Mouse (Mus musculus) gastrocnemius, postnatal 25 days (tissue): ENCODE results near the gene Ano6. TPM values are rescaled to one million over a fixed set of nuclear protein-coding genes. Genes with fewer than 3 reads are reported as not detected.

Experiments
- DNase-seq: peaks from one replicate; pipeline ENCODE4 v3.0.0; 2022
- total RNA-seq, 2 experiments: library from RNA; stranded (reverse); gene quantifications; 1 replicate in 1 of 2; 2 replicates in 1 of 2; pipeline ENCODE4 v1.2.3; 2021

Ano6 gene
- total RNA-seq, 2 experiments from 2014 or later = 39.5 to 39.6 TPM

GRCm38 (mm10) chr15:95890368-95890767 lies 99.7 kb downstream of the Ano6 start:
- DNase-seq = no peak

GRCm38 (mm10) chr15:95892171-95892570 lies 101.5 kb downstream of the Ano6 start:
- DNase-seq = no peak

DNA sequence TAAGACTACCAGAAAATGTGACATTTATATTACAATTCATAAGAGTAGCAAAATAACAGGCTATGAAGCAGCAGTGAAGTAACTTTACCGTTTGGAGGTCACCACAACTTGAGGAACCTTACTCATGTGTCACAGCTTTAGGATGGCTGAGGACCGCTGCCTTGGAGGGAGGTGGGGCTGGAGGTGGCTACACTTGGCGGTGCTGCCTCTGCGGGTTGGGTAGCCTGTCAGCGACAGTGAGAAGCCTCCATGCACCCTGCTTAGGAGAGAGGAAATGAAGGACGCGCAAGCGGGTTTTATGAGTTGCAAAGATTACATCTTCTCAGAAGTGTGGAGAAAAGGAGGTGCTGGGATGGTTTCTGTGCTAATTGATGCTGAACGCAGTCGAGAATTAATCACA lies 102.3 kb downstream of the Ano6 start:
- no peak for DNase-seq

GRCm38 (mm10) chr15:95895699-95896098 lies 105.1 kb downstream of the Ano6 start:
- no peak for DNase-seq

DNA sequence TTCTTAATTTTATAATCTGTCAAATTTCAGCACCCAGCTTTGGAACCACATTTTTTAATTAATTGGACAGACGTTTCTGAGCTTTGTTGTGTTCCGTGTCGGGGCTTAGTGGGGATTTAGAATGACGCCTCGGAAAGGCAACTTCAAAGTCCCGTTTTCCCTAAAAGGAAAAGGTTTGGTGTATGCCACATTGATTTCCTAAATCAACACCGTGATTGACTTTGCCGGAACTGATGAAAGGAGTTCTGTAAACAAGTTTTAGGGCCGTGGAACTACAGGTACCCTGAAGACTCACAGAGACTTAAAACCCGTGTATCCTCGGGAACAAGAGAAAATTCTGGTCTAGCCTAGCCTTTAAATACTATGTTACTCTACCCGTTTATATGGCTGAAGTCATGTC lies 107.0 kb downstream of the Ano6 start:
- no peak for DNase-seq

DNA sequence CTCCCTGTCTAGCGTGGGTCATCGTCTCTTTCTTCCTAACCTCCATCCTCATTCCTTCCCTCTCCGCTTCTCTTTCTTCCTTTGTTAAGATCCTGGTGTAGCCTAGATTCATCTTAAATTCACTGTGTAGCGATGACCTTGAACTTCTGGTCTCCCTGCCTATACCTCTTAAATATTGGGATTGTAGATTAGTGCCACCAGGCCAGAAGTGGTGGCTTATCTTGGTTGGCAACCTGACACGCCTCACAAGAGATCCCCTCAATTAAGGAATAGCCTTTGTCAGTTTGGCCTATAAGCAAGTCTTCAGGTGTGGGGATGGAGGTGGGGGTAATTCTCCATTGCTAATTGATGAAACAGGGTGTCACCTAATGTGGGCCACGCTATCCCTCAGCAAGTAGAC lies 107.8 kb downstream of the Ano6 start:
- no peak for DNase-seq

DNA sequence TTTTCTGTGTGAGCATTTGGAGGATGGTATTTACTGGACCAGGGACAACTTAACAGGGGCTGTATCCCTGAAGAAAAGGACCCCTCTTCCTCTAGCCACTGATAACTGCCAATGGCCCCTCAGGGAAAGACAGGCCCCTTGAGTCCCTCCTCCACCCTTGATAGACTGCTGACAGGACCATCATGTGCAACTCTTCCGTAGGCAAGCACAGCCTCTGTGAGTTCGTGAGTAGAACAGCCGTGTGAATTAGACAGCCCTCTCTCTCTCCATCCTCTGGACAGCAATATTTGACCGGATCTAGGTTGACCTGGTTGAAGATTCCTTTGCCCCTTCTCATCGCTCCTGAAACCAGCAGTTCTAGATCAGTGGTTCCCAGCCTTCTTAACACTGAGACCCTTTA lies 111.8 kb downstream of the Ano6 start:
- no peak for DNase-seq

- no peak for DNase-seq
Observed at GRCm38 (mm10) chr15:95904247-95904646, 113.6 kb downstream of the Ano6 start.

- peak; percentile 55 for DNase-seq
Observed at GRCm38 (mm10) chr15:95906017-95906749, 115.5 kb downstream of the Ano6 start.

DNA sequence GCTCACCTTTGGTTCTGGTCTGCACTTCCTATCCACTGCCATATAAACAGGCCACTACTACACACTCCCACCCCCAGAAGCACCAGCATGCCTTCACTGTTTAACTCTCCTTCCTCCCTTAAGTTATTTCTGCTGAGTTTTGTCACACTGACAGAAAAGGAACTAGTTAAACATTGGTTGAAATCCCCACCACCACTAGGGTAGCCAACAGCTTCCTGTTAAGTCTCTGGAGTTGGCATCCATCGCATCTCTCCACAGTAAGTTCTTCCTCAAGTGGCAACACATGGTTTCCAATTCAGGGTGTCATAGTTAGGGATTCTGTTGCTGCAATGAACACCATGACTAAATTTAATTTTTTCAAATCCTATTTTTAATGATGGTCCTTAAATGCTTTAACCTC lies 116.2 kb downstream of the Ano6 start:
- DNase-seq = no peak

- peak; percentile 80 for DNase-seq
Observed at GRCm38 (mm10) chr15:95907337-95907736, 116.7 kb downstream of the Ano6 start.

DNA sequence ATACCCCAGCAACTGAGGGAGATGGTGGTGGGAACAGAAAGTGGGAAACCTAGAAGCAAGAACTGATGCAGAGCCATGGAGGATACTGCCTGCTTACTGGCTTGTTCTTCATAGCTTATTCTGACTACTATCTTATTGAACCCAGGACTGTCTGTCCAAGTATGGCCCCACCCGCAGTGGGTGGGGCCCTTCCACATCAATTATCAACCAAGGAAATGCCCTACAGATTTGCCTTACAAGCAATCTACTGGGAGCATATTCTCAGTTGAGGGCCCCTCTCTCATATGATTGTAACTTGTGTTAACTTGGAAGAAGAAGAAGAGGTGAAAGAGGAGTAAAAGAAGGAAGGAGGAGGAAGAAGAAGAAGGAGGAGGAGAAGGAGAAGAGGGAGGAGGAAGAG lies 117.3 kb downstream of the Ano6 start:
- DNase-seq = no peak

DNA sequence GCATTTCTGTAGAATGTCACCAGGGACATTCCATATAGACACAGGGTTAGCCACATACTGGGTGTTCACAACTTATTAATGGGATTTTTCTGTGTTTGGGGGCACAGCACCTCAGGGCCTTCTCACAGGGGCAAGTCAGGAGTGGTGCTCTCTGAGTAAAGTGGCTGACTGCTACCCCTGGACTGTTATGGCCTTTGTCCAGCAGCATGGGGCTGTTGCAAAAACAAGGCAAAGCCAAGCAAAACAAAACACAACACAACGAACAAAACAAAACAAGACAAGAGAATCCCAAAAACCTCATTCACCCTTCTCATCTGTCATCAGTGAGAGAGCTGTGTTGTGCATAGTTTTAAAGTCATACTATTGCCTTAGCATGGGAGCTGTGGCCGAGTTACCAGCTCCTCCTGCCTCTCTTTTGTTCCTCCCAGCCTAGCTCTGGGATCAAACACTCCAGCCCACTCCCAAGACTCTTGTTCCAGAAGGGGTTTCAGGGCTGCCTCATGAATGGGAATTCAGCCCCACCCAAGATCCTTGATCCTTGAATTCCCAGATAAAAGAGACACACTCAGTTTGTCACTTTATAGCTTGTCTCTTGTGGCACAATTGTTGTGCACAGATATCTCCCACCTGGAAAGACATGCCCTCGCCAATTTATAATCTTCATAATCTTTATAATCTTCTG lies 119.6 kb downstream of the Ano6 start:
- no peak for DNase-seq

DNA sequence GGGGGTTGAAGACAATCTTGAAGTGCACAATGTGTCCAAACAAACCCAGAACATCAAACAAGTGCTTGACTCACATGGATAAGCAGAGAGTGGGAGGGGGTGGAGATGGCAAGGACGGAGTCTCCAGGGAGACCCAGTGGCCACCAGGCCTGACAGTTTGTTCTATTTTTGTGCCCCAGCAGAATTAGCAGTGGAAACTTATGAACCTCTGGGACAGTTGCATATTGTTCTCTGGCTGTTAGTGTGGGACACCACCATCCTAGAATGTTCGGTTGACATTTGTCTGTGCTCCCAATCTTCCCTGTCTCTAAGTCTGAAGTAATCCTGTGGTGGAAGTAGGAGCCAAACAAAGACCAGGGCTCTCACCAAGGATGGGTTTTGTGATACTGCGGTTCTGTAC lies 124.3 kb downstream of the Ano6 start:
- no peak for DNase-seq

GRCm38 (mm10) chr15:95915477-95915876 lies 124.8 kb downstream of the Ano6 start:
- no peak for DNase-seq

DNA sequence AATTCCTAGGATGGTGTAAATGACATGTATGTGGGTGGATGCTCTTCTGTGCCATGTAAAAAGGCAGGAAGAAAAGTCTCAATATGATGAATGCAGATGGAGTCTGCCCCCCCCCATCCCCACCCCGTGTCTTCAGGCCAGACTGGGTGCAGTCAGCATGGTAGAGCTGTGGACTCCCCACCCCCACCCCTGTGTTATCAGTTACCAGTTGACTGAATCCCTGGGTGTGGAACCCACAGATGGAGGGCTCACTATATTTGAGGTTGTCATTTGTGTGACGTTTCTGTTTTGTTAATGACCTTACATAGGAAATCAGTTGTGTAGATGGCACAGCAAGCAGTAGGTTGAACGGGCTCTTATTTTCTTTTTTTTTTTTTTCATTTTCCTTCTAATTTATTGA lies 126.7 kb downstream of the Ano6 start:
- DNase-seq = no peak

GRCm38 (mm10) chr15:95920047-95920446 lies 129.4 kb downstream of the Ano6 start:
- DNase-seq = no peak

- DNase-seq = no peak
Observed at GRCm38 (mm10) chr15:95921072-95921471, 130.4 kb downstream of the Ano6 start.

- no peak for DNase-seq
Observed at GRCm38 (mm10) chr15:95921639-95922038, 131.0 kb downstream of the Ano6 start.

DNA sequence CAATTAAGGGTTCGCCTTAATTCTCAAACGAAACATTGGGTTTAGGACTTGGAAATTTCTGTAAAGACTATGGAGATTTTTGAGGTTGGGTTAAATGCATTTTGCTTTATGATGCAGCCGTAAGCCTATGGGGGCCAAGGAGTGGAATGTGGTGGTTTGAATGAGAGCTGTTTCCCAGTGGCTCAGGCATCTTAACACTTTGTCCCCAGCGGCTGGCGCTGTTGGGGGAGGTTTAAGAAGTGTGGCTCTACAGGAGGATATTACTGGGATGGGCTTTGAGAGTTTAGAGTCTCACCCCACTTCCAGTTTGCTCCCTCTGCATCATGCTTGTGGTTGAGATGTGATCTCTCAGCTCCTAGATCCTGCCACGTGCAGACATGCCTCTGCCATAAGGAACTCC lies 131.9 kb downstream of the Ano6 start:
- no peak for DNase-seq

- DNase-seq = no peak
Observed at GRCm38 (mm10) chr15:95925334-95925986, 134.8 kb downstream of the Ano6 start.

GRCm38 (mm10) chr15:95929087-95929486 lies 138.4 kb downstream of the Ano6 start:
- DNase-seq = no peak

- DNase-seq = peak; percentile 20
Observed at GRCm38 (mm10) chr15:95931013-95931775, 140.6 kb downstream of the Ano6 start.
